Mouse (Mus musculus): Measurements from ENCODE around the gene Defb23. TPM values are rescaled to one million over a fixed set of nuclear protein-coding genes. Genes with fewer than 3 reads are reported as not detected.

Defb23 gene
- polyA plus RNA-seq, 1 experiment from 2014 or later: not detected

GRCm38 (mm10) chr2:152413158-152413764, 51.2 kb downstream of the Defb23 start:
- Histone ChIP-seq H3K4me3 (ENCODE audit: low read depth, low read length) (peak overlapping the region; percentile 82), H3K9me3 (ENCODE audit: low read length) (no peaks in the 10 kb centered on the region), H3K9ac (replicated peaks; ENCODE audit: low read depth) (peak overlapping the region; percentile 89), H3K4me1 (ENCODE audit: insufficient read depth, low read depth, low read length) (peaks cover 8% of the 10 kb centered on the region; the same call in 1 of the 2 replicates), H3K4me2 (replicated peaks; ENCODE audit: low read depth, low read length) (peak overlapping the region; percentile 83), H3K27ac (ENCODE audit: low read length) (peak overlapping the region; percentile 97), H3K27me3 (replicated peaks; ENCODE audit: insufficient read depth, low read length) (no peaks in the 10 kb centered on the region), H3K36me3 (ENCODE audit: insufficient read depth, low read length) (no peaks in the 10 kb centered on the region)
- ATAC-seq (no peak), DNase-seq (ENCODE audit: low spot score) (peak; percentile 35)
- WGBS: 5% methylated on average over 21 of the region's 21 CpGs
- TF ChIP-seq CTCF (IDR thresholded peaks at IDR 0.05): no peak
- TF ChIP-seq EP300 (IDR thresholded peaks at IDR 0.05): no peak

DNA sequence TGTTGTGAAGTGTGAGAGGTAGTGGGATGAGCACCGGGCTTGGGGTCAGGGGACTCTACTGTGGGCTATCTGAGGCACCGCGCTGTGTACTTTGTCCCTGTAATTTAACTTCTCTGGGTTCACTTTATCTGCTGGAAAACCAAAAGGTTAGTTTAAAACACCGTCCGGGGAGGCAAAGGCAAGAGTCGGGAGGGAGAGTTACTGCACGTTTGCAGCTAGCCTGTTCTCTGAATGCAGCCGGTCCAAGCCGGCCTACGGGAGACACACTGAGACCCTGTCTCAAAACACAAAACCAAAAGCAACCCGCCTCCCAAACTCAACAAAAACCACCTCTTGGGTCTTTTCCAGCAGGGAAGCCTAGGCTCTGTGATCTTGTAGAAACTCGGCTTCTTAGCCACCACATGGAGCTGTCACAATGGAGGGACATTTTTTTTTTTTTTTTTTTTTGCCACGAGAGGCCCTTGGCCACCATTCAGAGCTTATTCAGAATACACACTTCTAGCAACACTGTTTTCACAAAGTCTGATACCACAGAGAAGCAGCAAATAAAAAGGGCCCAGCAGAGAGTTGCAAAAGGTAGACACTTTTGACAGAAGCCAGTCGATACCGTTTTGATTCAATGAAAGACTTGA, 51.8 kb downstream of the Defb23 start:
- WGBS: 6% methylated on average over 15 of the region's 15 CpGs
- Histone ChIP-seq H3K4me3 (ENCODE audit: low read depth, low read length) (peak overlapping the region; percentile 17), H3K9me3 (ENCODE audit: low read length) (no peaks in the 10 kb centered on the region), H3K27ac (ENCODE audit: low read length) (peak overlapping the region; percentile 43), H3K9ac (replicated peaks; ENCODE audit: low read depth) (peak overlapping the region; percentile 29; the same call in 1 of the 2 replicates), H3K4me1 (ENCODE audit: insufficient read depth, low read depth, low read length) (peaks cover 8% of the 10 kb centered on the region; the same call in 1 of the 2 replicates), H3K4me2 (replicated peaks; ENCODE audit: low read depth, low read length) (peak overlapping the region; percentile 83), H3K27me3 (replicated peaks; ENCODE audit: insufficient read depth, low read length) (no peaks in the 10 kb centered on the region), H3K36me3 (ENCODE audit: insufficient read depth, low read length) (no peaks in the 10 kb centered on the region)
- no peak for DNase-seq (ENCODE audit: low spot score)
- no peak for ATAC-seq
- TF ChIP-seq CTCF (IDR thresholded peaks at IDR 0.05) (no peak), EP300 (IDR thresholded peaks at IDR 0.05) (no peak)

- peak overlapping the region; percentile 83 for H3K4me2 ChIP-seq (replicated peaks; ENCODE audit: low read depth, low read length)
- no peak overlapping the region for H3K4me3 ChIP-seq (ENCODE audit: low read depth, low read length)
- H3K9me3 ChIP-seq (ENCODE audit: low read length): no peaks in the 10 kb centered on the region
- H3K36me3 ChIP-seq (ENCODE audit: insufficient read depth, low read length): no peaks in the 10 kb centered on the region
- TF ChIP-seq CTCF (IDR thresholded peaks at IDR 0.05) (no peak), EP300 (IDR thresholded peaks at IDR 0.05) (no peak)
- no peaks in the 10 kb centered on the region for H3K27me3 ChIP-seq (replicated peaks; ENCODE audit: insufficient read depth, low read length)
- DNase-seq (ENCODE audit: low spot score) (no peak), ATAC-seq (no peak)
- WGBS: 13% methylated on average over 7 of the region's 7 CpGs
- H3K9ac ChIP-seq (replicated peaks; ENCODE audit: low read depth): no peak overlapping the region
- peaks cover 8% of the 10 kb centered on the region; the same call in 1 of the 2 replicates for H3K4me1 ChIP-seq (ENCODE audit: insufficient read depth, low read depth, low read length)
- peak overlapping the region; percentile 34 for H3K27ac ChIP-seq (ENCODE audit: low read length)
These were observed 52.9 kb downstream of the Defb23 start for GRCm38 (mm10) chr2:152411471-152411870.

GRCm38 (mm10) chr2:152410971-152411371, 53.4 kb downstream of the Defb23 start:
- Histone ChIP-seq H3K27ac (ENCODE audit: low read length) (peak overlapping the region; percentile 34), H3K9me3 (ENCODE audit: low read length) (no peaks in the 10 kb centered on the region), H3K27me3 (replicated peaks; ENCODE audit: insufficient read depth, low read length) (no peaks in the 10 kb centered on the region), H3K36me3 (ENCODE audit: insufficient read depth, low read length) (no peaks in the 10 kb centered on the region), H3K4me1 (ENCODE audit: insufficient read depth, low read depth, low read length) (peaks cover 11% of the 10 kb centered on the region; the same call in 1 of the 2 replicates), H3K9ac (replicated peaks; ENCODE audit: low read depth) (0 out of 2 replicates have a peak overlapping the region, but pooled peaks have one; percentile 19), H3K4me2 (replicated peaks; ENCODE audit: low read depth, low read length) (peak overlapping the region; percentile 83), H3K4me3 (ENCODE audit: low read depth, low read length) (no peak overlapping the region)
- under 1% methylated on average over 15 of the region's 15 CpGs for WGBS
- ATAC-seq (peak; percentile 40), DNase-seq (ENCODE audit: low spot score) (peak; percentile 89)
- TF ChIP-seq EP300 (IDR thresholded peaks at IDR 0.05) (no peak), CTCF (IDR thresholded peaks at IDR 0.05) (peak; percentile 29)

DNA sequence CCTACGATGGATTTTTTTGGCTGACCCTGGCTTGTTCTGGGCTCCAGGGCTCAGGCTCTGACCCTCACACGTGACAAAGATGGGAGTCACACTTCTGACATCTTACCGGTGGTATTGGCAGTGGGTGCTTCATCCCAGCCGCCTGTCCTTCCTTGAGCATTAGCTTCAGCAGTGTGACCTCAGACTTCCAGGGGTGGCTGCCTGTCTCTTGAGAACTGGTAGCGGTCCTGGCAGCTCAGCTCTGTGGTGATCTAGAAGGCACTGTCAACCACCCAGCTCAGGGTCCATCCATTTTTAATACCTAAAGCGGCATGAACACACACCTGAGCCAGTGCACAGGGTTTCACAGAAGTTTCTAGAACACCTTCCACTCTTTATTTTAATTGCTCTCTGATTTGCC, 54.6 kb downstream of the Defb23 start:
- no peaks in the 10 kb centered on the region for H3K9me3 ChIP-seq (ENCODE audit: low read length)
- ATAC-seq: no peak
- H3K4me3 ChIP-seq (ENCODE audit: low read depth, low read length): no peak overlapping the region
- H3K27me3 ChIP-seq (replicated peaks; ENCODE audit: insufficient read depth, low read length): no peaks in the 10 kb centered on the region
- 56% methylated on average over 6 of the region's 6 CpGs for WGBS
- no peak for DNase-seq (ENCODE audit: low spot score)
- H3K36me3 ChIP-seq (ENCODE audit: insufficient read depth, low read length): no peaks in the 10 kb centered on the region
- no peak overlapping the region for H3K9ac ChIP-seq (replicated peaks; ENCODE audit: low read depth)
- no peak overlapping the region for H3K4me2 ChIP-seq (replicated peaks; ENCODE audit: low read depth, low read length)
- no peak for TF ChIP-seq CTCF (IDR thresholded peaks at IDR 0.05)
- no peak for TF ChIP-seq EP300 (IDR thresholded peaks at IDR 0.05)
- H3K27ac ChIP-seq (ENCODE audit: low read length): peak overlapping the region; percentile 34; the same call in 1 of the 2 replicates
- H3K4me1 ChIP-seq (ENCODE audit: insufficient read depth, low read depth, low read length): peaks cover 11% of the 10 kb centered on the region; the same call in 1 of the 2 replicates

Other genes starting within 250 kb of the Defb23 start
- gene Csnk2a1, start 237.8 kb downstream of the Defb23 start, polyA plus RNA-seq (2015; fragmentation: Nextera tagmentation; extraction: Ambion mirVana): 62.4 and 70.4 TPM in 2 replicates
- gene Tbc1d20, start 170.8 kb downstream of the Defb23 start, polyA plus RNA-seq (2015; fragmentation: Nextera tagmentation; extraction: Ambion mirVana): 37.5 and 38.8 TPM in 2 replicates
- 67.9 and 74.4 TPM in 2 replicates for gene Rbck1, start 132.0 kb downstream of the Defb23 start, polyA plus RNA-seq (2015; fragmentation: Nextera tagmentation; extraction: Ambion mirVana)
- 5.7 and 6.7 TPM in 2 replicates for gene Trib3, start 120.6 kb downstream of the Defb23 start, polyA plus RNA-seq (2015; fragmentation: Nextera tagmentation; extraction: Ambion mirVana)
- not detected in 2 replicates for gene Nrsn2, start 88.0 kb downstream of the Defb23 start, polyA plus RNA-seq (2015; fragmentation: Nextera tagmentation; extraction: Ambion mirVana)
- 3.5 and 3.9 TPM in 2 replicates for gene Sox12, start 66.6 kb downstream of the Defb23 start, polyA plus RNA-seq (2015; fragmentation: Nextera tagmentation; extraction: Ambion mirVana)
- gene Zcchc3, start 49.6 kb downstream of the Defb23 start, polyA plus RNA-seq (2015; fragmentation: Nextera tagmentation; extraction: Ambion mirVana): 17.3 TPM in 2 replicates
- 10.7 and 14.6 TPM in 2 replicates for gene 6820408C15Rik, start 49.0 kb downstream of the Defb23 start, polyA plus RNA-seq (2015; fragmentation: Nextera tagmentation; extraction: Ambion mirVana)
- gene Defb20, start 12.4 kb upstream of the Defb23 start, polyA plus RNA-seq (2015; fragmentation: Nextera tagmentation; extraction: Ambion mirVana): not detected in 2 replicates
- gene Defb22, start 25.5 kb upstream of the Defb23 start, polyA plus RNA-seq (2015; fragmentation: Nextera tagmentation; extraction: Ambion mirVana): not detected in 2 replicates
- not detected in 2 replicates for gene Defb26, start 47.1 kb upstream of the Defb23 start, polyA plus RNA-seq (2015; fragmentation: Nextera tagmentation; extraction: Ambion mirVana)
- not detected in 2 replicates for gene Defb28, start 53.6 kb upstream of the Defb23 start, polyA plus RNA-seq (2015; fragmentation: Nextera tagmentation; extraction: Ambion mirVana)
- not detected in 2 replicates for gene Defb29, start 75.5 kb upstream of the Defb23 start, polyA plus RNA-seq (2015; fragmentation: Nextera tagmentation; extraction: Ambion mirVana)
- not detected in 2 replicates for gene Gm17416, start 104.7 kb upstream of the Defb23 start, polyA plus RNA-seq (2015; fragmentation: Nextera tagmentation; extraction: Ambion mirVana)
- not detected in 2 replicates for gene Defb21, start 108.1 kb upstream of the Defb23 start, polyA plus RNA-seq (2015; fragmentation: Nextera tagmentation; extraction: Ambion mirVana)
- 0.36 TPM in 1 of 2 replicates, not detected in the other for gene Defb19, start 115.7 kb upstream of the Defb23 start, polyA plus RNA-seq (2015; fragmentation: Nextera tagmentation; extraction: Ambion mirVana)
- not detected in 2 replicates for gene Defb45, start 134.8 kb upstream of the Defb23 start, polyA plus RNA-seq (2015; fragmentation: Nextera tagmentation; extraction: Ambion mirVana)
- gene Defb36, start 139.7 kb upstream of the Defb23 start, polyA plus RNA-seq (2015; fragmentation: Nextera tagmentation; extraction: Ambion mirVana): not detected in 2 replicates
- gene Defb25, start 158.4 kb upstream of the Defb23 start, polyA plus RNA-seq (2015; fragmentation: Nextera tagmentation; extraction: Ambion mirVana): 3.0 and 4.9 TPM in 2 replicates
- gene Rem1, start 162.3 kb upstream of the Defb23 start, polyA plus RNA-seq (2015; fragmentation: Nextera tagmentation; extraction: Ambion mirVana): 32.2 and 34.0 TPM in 2 replicates
- gene H13, start 204.8 kb upstream of the Defb23 start, polyA plus RNA-seq (2015; fragmentation: Nextera tagmentation; extraction: Ambion mirVana): 110 and 127 TPM in 2 replicates
- 19.4 and 20.8 TPM in 2 replicates for gene Mcts2, start 222.4 kb upstream of the Defb23 start, polyA plus RNA-seq (2015; fragmentation: Nextera tagmentation; extraction: Ambion mirVana)

All from lung, postnatal 0 days (tissue).